Mouse (Mus musculus) liver, embryonic 11.5 days (tissue): ENCODE measurements around the gene Rcan2. TPM values are rescaled to one million over a fixed set of nuclear protein-coding genes. Genes with fewer than 3 reads are reported as not detected.

Source experiments
- polyA plus RNA-seq: library from polyadenylated mRNA; unstranded; fragments of >200 nt; fragmentation: Nextera tagmentation; extraction: Ambion mirVana; gene quantifications from 2 replicates; pipeline ENCODE4 v1.2.1, GENCODE M21; 2014

The Rcan2 gene
- polyA plus RNA-seq, 1 experiment from 2014 or later = 3.4 TPM

Other genes starting within 250 kb of the Rcan2 start
- 3.1 and 3.7 TPM in 2 replicates for gene Pla2g7, start 233.3 kb upstream of the Rcan2 start, polyA plus RNA-seq
- 0.15 TPM in 1 of 2 replicates, not detected in the other for gene Tdrd6, start 171.1 kb upstream of the Rcan2 start, polyA plus RNA-seq
- gene Slc25a27, start 134.1 kb upstream of the Rcan2 start, polyA plus RNA-seq = 4.4 and 6.0 TPM in 2 replicates
- gene Cyp39a1, start 133.9 kb upstream of the Rcan2 start, polyA plus RNA-seq = 4.1 and 4.2 TPM in 2 replicates